Mouse (Mus musculus) liver, embryonic 16.5 days (tissue): Measurements from ENCODE around the gene Draxin. TPM values are rescaled to one million over a fixed set of nuclear protein-coding genes. Genes with fewer than 3 reads are reported as not detected.

ENCODE experiments used
- ATAC-seq: fragments of 200-750 bp; cut with Nextera tagmentation; 2 replicates; pipeline ENCODE4 v1.8.0; 2017; ENCODE audit warnings: low read depth, mild to moderate bottlenecking, moderate number of reproducible peaks, moderate library complexity
- H3K27ac ChIP-seq: fragments of 300-500 bp; sonication (generic); 2 replicates; pipeline ENCODE4 v1.5.1; 2014; ENCODE audit warnings: mild to moderate bottlenecking, low read length
- H3K27me3 ChIP-seq: fragments of 300-500 bp; sonication (generic); 2 replicates; pipeline ENCODE4 v1.6.1; 2014; ENCODE audit warnings: low read depth, low read length, mixed read lengths; ENCODE audit not compliant: control insufficient read depth, insufficient read depth
- H3K36me3 ChIP-seq: fragments of 300-500 bp; sonication (generic); 2 replicates; pipeline ENCODE4 v1.6.1; 2014; ENCODE audit warnings: mild to moderate bottlenecking; ENCODE audit not compliant: control insufficient read depth, insufficient read depth
- H3K4me1 ChIP-seq: fragments of 300-500 bp; sonication (generic); 2 replicates; pipeline ENCODE4 v1.6.1; 2014; ENCODE audit warnings: low read depth, low read length, mixed read lengths; ENCODE audit not compliant: control insufficient read depth
- H3K4me2 ChIP-seq: fragments of 300-500 bp; sonication (generic); 2 replicates; pipeline ENCODE4 v1.6.1; 2014; ENCODE audit warnings: low read depth, low read length, mixed read lengths
- H3K4me3 ChIP-seq: fragments of 300-500 bp; sonication (generic); 2 replicates; pipeline ENCODE4 v1.5.1; 2014; ENCODE audit warnings: low read depth, mild to moderate bottlenecking, low read length
- H3K9ac ChIP-seq: fragments of 300-500 bp; sonication (generic); 2 replicates; pipeline ENCODE4 v1.6.1; 2014; ENCODE audit warnings: low read depth, low read length
- H3K9me3 ChIP-seq: fragments of 300-500 bp; sonication (generic); replicated peaks from 2 replicates; pipeline ENCODE4 v1.6.1; 2016; ENCODE audit warnings: low read length; ENCODE audit not compliant: control insufficient read depth
- WGBS: fragments of 180-500 bp; shearing (Covaris S2); extraction: QIAGEN DNeasy Blood & Tissue Kit; methylation state at CpG from one replicate; pipeline ENCODE4 v1.1.7; 2014; ENCODE audit not compliant: insufficient replicate concordance; 5-methylcytosine and 5-hydroxymethylcytosine counted together
- polyA plus RNA-seq: library from polyadenylated mRNA; unstranded; fragments of >200 nt; fragmentation: Nextera tagmentation; extraction: Ambion mirVana; gene quantifications from 2 replicates; pipeline ENCODE4 v1.2.1, GENCODE M21; 2015

Draxin gene
- polyA plus RNA-seq, 1 experiment from 2014 or later: 0.04 TPM

DNA sequence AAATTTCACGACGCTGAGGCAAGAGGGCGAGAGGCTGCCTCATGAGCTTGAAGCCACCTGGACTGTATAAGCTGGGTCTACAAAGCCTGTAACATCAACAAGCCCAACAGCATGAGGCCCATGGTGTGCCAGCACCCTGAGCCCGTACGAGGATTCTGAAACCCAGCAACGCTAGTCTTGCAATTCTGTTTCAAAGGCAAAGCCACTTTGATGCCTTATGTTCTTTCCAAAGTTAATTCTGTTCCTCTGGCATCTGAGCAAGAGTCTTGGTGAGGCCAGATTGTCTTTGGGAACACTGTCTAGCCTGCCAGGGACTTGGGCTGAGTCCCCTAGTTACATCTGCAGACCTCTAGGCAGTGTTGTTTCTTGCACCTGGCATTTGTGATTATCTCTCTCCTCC lies 71.5 kb downstream of the Draxin start:
- ATAC-seq: no peak
- H3K9ac ChIP-seq: no peak overlapping the region
- no peak overlapping the region for H3K4me2 ChIP-seq
- peaks cover 4% of the 10 kb centered on the region; the same call in 1 of the 2 replicates for H3K4me1 ChIP-seq
- no peak overlapping the region for H3K4me3 ChIP-seq
- WGBS: 86% methylated on average over 6 of the region's 6 CpGs
- H3K9me3 ChIP-seq: no peaks in the 10 kb centered on the region
- H3K36me3 ChIP-seq: peaks cover 15% of the 10 kb centered on the region
- no peak overlapping the region for H3K27ac ChIP-seq
- no peaks in the 10 kb centered on the region for H3K27me3 ChIP-seq

DNA sequence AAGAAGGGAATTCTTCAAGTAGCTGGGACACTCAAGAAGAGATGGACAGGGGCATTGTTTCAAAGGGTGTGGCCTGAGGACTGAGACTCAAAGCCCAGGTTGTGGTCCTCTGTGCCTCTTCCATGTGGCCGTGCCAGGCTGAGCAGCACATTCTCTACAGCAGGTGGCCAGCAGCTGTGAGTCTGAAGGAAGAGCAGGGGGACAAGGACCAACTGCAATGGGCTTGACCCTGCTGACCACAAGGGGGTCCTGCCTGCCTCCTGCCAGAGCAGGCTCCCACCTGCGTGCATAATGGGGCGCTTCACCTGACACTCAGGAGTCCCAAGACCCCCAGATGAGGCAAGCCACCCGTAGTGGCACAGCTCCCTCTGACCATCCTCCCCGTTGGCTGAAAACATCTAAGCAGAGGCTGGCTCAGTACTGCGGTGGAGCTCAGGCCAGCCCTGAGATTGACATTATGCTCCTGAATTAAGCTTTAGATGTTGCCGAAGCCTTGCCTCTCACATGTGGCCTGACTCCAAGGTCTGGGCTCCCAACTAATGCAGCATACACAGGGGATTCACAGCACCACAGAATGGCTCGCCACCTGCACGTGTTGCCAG lies 72.2 kb downstream of the Draxin start:
- H3K27ac ChIP-seq: no peak overlapping the region
- no peak overlapping the region for H3K4me2 ChIP-seq
- peaks cover 15% of the 10 kb centered on the region for H3K36me3 ChIP-seq
- no peaks in the 10 kb centered on the region for H3K27me3 ChIP-seq
- WGBS: 84% methylated on average over 9 of the region's 9 CpGs
- H3K4me1 ChIP-seq: peaks cover 4% of the 10 kb centered on the region; the same call in 1 of the 2 replicates
- no peak overlapping the region for H3K9ac ChIP-seq
- no peaks in the 10 kb centered on the region for H3K9me3 ChIP-seq
- no peak overlapping the region for H3K4me3 ChIP-seq
- no peak for ATAC-seq

DNA sequence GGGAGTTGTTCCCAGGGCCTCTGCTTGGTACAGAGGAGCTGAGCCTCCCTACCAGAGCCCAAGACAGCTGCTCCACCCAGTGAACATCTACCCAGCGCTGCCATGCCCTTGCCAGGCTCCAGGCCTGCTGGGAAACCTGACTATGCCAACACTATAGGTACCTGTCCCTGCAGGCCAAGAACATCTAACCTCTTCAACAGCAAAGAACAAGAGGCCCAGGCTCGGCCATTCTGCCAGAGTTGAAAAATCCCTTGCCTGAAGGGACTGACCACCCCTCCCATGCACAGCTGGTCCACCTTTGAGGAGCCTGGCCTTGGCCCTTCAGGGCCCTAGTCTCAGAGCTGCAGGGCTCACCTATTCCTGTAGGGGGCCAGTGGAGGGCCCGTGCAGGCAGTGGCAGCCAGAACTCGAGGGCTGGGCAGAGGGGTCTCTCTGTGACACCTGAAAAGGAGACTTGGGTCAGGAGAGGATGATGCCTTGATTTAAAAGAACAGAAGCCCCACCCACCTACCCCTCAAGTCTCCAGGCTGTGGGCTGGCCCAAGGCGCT lies 72.8 kb downstream of the Draxin start:
- Histone ChIP-seq H3K4me1 (peaks cover 4% of the 10 kb centered on the region; the same call in 1 of the 2 replicates), H3K36me3 (peaks cover 19% of the 10 kb centered on the region), H3K4me3 (no peak overlapping the region), H3K9me3 (no peaks in the 10 kb centered on the region), H3K9ac (no peak overlapping the region), H3K27ac (no peak overlapping the region), H3K27me3 (no peaks in the 10 kb centered on the region), H3K4me2 (no peak overlapping the region)
- ATAC-seq: no peak
- 57% methylated on average over 5 of the region's 5 CpGs for WGBS

DNA sequence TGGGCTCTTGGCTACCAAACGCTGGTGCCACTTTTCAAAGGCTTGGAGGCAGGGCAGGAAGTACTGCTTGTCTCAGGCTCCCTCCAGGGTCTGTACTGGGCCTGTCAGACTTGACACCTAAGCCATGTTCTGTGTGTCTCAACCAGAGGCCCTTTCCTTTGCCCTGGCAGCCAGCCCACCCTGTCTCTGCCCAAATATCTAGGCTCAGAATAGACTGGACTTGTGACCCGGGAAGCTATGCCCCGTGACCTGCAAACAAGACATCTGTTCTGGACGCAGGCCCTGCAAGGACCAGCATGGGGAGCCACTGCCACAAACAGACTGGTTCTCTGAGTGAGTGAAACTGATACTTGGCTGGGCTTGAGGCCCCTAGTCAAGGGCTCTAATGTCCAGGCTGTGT lies 73.7 kb downstream of the Draxin start:
- WGBS: 66% methylated on average over 4 of the region's 4 CpGs
- no peaks in the 10 kb centered on the region for H3K9me3 ChIP-seq
- H3K36me3 ChIP-seq: peaks cover 28% of the 10 kb centered on the region
- no peak overlapping the region for H3K4me3 ChIP-seq
- no peak overlapping the region for H3K4me2 ChIP-seq
- H3K4me1 ChIP-seq: peaks cover 4% of the 10 kb centered on the region; the same call in 1 of the 2 replicates
- peak overlapping the region; percentile 42; the same call in 1 of the 2 replicates for H3K27ac ChIP-seq
- peak; percentile 73 for ATAC-seq
- no peak overlapping the region for H3K9ac ChIP-seq
- H3K27me3 ChIP-seq: no peaks in the 10 kb centered on the region

DNA sequence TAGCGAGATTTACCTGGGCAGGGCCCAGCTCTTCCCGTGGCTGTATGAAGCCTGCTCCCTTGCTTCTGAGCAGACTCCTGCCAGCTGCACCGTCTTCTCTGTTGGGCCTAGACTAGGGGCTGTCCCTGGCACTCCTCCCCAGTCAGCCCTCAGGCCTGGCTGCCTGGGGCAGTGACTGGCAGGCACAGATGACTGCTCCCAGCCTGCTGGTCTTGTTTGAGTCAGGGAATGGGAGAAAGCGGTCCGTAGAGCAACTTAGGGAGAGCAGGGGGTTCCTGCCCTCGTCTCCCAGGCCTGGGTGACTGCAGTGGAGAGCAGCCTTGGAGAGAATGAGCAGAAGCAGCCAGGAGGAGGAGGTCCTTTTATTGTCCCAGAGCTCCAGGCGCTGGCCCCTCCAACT lies 74.3 kb downstream of the Draxin start:
- H3K9me3 ChIP-seq: no peaks in the 10 kb centered on the region
- H3K36me3 ChIP-seq: peaks cover 34% of the 10 kb centered on the region
- 83% methylated on average over 7 of the region's 7 CpGs for WGBS
- no peak overlapping the region for H3K4me2 ChIP-seq
- no peaks in the 10 kb centered on the region for H3K27me3 ChIP-seq
- no peak overlapping the region for H3K4me3 ChIP-seq
- H3K27ac ChIP-seq: peak overlapping the region; percentile 42; the same call in 1 of the 2 replicates
- peaks cover 3% of the 10 kb centered on the region; the same call in 1 of the 2 replicates for H3K4me1 ChIP-seq
- no peak for ATAC-seq
- H3K9ac ChIP-seq: no peak overlapping the region

DNA sequence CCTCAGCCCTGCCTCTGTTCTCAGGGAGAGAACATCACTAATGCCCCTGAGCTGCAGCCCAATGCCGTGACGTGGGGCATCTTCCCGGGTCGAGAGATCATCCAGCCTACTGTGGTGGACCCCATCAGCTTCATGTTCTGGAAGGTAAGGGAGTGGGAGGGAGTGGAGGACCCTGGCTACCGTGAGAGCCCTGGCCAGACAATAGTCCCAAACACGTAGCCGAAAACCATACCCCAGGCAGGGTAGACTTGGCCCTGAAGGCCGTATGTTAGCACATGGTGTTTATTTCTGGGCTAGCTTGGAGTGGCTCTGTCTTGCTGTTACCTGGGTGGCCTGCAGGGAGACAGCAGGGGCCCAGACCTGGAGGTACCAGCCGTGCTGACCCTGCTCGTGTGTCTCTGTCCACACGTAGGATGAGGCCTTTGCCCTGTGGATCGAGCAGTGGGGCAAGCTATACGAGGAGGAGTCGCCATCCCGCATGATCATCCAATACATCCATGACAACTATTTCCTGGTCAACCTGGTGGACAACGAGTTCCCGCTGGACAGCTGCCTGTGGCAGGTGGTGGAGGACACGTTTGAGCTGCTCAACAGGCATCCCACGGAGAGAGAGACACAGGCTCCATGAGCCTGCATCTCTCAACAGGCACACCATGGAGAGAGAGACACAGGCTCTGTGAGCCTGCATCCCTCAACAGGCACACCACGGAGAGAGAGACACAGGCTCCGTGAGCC lies 75.4 kb downstream of the Draxin start:
- no peaks in the 10 kb centered on the region; the same call in 1 of the 2 replicates for H3K4me1 ChIP-seq
- ATAC-seq: no peak
- no peak overlapping the region for H3K4me3 ChIP-seq
- H3K4me2 ChIP-seq: no peak overlapping the region
- no peaks in the 10 kb centered on the region for H3K27me3 ChIP-seq
- WGBS: 84% methylated on average over 21 of the region's 21 CpGs
- H3K36me3 ChIP-seq: peaks cover 37% of the 10 kb centered on the region
- H3K9me3 ChIP-seq: no peaks in the 10 kb centered on the region
- H3K9ac ChIP-seq: no peak overlapping the region
- no peak overlapping the region for H3K27ac ChIP-seq

DNA sequence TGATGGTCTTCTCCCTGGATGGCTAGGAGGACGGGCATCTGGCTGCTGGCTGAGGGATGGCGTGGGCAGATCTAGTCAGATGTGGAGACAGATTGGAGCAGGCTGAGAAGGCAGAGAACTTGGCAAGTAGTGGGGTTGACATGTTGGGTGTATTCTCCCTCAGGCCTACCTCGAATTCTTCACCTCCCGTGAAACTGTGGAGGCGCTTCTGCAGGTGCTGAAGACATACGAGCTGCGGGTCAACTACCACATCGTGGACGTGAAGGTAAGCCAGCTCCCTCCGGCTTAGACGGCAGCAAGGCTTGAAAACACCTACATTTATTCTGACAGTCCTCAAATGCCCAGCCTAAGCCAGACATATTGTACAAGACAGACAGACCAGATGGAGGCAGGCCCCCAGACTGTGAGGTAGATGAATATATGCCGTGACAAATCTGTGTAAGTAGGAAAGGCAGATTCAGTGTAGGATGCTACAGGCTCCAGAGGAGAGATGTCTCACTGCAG lies 77.0 kb downstream of the Draxin start:
- Histone ChIP-seq H3K27me3 (no peaks in the 10 kb centered on the region), H3K4me3 (no peak overlapping the region), H3K27ac (no peak overlapping the region), H3K4me2 (no peak overlapping the region), H3K9ac (no peak overlapping the region), H3K4me1 (peaks cover 5% of the 10 kb centered on the region), H3K36me3 (peaks cover 37% of the 10 kb centered on the region), H3K9me3 (no peaks in the 10 kb centered on the region)
- 84% methylated on average over 12 of the region's 12 CpGs for WGBS
- ATAC-seq: no peak

DNA sequence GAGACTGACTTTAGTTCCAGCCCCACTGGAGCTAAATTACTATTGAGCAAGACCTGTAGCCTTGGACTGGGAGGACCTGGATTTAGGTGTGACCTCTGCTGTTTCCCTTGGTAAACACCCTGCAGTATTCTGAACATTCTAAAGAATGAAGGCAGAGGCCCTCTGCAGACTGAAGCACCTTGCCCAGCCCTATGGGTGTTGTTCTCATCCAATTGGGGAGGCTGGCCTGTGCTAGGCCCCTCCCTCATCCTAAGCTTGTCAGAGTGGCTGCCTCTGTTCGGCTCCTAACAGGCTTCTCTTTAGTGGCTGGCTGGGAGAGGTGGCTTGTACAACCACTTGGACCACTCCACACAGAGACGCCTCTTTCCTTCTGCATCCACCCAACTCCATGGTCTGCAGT lies 77.5 kb downstream of the Draxin start:
- Histone ChIP-seq H3K4me2 (no peak overlapping the region), H3K9ac (no peak overlapping the region), H3K9me3 (no peaks in the 10 kb centered on the region), H3K27ac (no peak overlapping the region), H3K27me3 (no peaks in the 10 kb centered on the region), H3K4me3 (no peak overlapping the region), H3K36me3 (peaks cover 41% of the 10 kb centered on the region), H3K4me1 (peaks cover 10% of the 10 kb centered on the region)
- no peak for ATAC-seq
- 82% methylated on average over 2 of the region's 2 CpGs for WGBS

DNA sequence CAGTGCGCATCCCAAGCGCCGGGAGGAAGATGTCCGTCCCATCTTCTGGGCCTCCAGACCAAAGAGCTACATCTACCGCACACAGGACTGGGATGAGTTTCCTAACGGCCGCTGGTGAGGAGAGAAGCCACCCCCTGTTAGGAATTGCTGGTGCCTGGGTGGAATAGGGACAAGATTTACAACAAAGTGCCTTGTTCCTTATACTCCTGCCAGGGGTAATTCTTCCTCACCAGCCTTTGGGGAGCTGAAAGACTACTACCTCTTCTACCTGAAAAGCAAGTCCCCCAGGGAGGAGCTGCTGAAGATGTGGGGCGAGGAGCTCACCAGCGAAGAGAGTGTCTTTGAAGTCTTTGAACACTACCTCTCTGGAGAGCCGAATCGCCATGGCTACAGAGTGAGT lies 78.6 kb downstream of the Draxin start:
- ATAC-seq: no peak
- H3K27me3 ChIP-seq: no peaks in the 10 kb centered on the region
- H3K4me2 ChIP-seq: no peak overlapping the region
- H3K27ac ChIP-seq: no peak overlapping the region
- peaks cover 20% of the 10 kb centered on the region for H3K4me1 ChIP-seq
- WGBS: 90% methylated on average over 11 of the region's 11 CpGs
- peaks cover 40% of the 10 kb centered on the region for H3K36me3 ChIP-seq
- no peak overlapping the region for H3K4me3 ChIP-seq
- H3K9me3 ChIP-seq: no peaks in the 10 kb centered on the region
- H3K9ac ChIP-seq: no peak overlapping the region
